Mouse (Mus musculus): Measurements from ENCODE around the gene Prkcz. TPM values are rescaled to one million over a fixed set of nuclear protein-coding genes. Genes with fewer than 3 reads are reported as not detected.
"Not testable (repeated sequence)": the region's sequence is repeated elsewhere in the genome, so short reads cannot be mapped to it uniquely, and the experiment has no call there.

Prkcz gene
- total RNA-seq, 2 experiments from 2014 or later, result 204 to 214 TPM

DNA sequence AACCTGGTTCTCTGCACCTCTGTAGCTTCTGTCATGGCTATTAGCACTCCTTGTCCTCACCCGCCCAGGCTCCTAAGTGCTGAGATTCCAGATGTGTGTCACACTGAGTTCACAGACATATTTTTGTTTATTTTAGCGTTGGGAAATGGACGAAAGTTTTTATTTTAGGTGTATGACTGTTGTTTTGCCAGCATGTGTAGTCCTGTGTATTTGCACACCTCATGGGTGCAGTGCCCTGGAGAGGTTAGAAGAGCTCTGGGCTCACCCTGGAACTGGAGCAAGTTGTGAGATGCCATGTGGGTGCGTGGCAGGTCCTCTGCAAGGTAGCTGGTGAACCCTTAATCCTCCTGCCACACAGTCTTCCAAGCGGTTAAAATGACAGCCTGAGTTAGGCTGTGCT, 1.3 kb upstream of the Prkcz start:
- intact Hi-C loops (cut with DNase I), result no loop called here
- no peak for DNase-seq (ENCODE audit: low spot score in 2 of 2)

DNA sequence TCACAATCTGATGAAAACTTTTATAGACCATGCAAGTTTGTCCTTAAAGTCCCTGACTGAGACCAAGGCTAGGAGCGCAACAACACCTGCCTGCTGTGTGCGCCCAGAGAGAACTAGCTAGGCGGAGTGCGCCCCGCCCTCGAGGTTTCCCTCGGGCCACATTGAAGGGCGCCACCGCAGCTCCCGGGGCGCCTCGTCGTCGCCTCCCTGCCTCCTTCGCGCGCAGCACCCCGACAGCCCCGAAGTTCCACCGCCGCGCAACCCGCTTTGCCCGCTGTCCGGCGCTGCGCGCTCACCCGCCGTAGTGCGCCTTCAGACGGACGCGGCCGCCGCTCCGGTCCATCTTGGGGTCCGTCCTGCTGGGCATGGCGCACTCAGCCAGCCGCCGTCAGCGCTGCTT, 305 bp downstream of the Prkcz start:
- DNase-seq (ENCODE audit: low spot score in 2 of 2), result no peak
- intact Hi-C loops (cut with DNase I), result no loop called here

- intact Hi-C loops (cut with DNase I), result no loop called here
- no peak for DNase-seq (ENCODE audit: low spot score in 2 of 2)
These were observed 1.3 kb downstream of the Prkcz start for GRCm38 (mm10) chr4:155359560-155360464.

- DNase-seq (ENCODE audit: low spot score in 2 of 2), result no peak
- intact Hi-C loops (cut with DNase I), result no loop called here
These were observed 3.6 kb downstream of the Prkcz start for GRCm38 (mm10) chr4:155357601-155358000.

DNA sequence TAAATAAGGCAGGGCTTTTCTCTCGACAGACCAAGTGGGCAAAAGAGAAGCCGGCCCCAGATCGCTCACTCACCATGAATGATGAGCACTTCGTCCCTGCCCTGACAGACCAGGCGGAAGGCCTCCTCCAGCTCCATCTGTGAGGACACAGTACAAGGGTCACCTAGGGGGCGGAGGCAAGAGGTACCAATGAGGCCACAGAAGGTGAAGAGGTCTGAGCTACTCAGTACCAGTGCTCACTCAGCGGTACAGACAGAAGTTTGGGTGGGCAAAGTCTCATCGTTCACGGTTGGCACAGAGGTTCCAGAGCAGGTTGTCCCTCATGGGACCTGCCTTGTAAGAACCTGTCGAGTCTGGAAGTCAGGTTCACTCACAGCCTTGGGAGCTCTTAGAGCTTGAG, 4.8 kb downstream of the Prkcz start:
- intact Hi-C loops (cut with DNase I), result no loop called here
- DNase-seq (ENCODE audit: low spot score in 2 of 2), result no peak

- no peak for DNase-seq (ENCODE audit: low spot score in 2 of 2)
- intact Hi-C loops (cut with DNase I), result no loop called here
These were observed 6.6 kb downstream of the Prkcz start for GRCm38 (mm10) chr4:155354546-155354945.

GRCm38 (mm10) chr4:155354035-155354434, 7.1 kb downstream of the Prkcz start:
- intact Hi-C loops (cut with DNase I), result no loop called here
- no peak for DNase-seq (ENCODE audit: low spot score in 2 of 2)

- intact Hi-C loops (cut with DNase I), result no loop called here
- no peak for DNase-seq (ENCODE audit: low spot score in 2 of 2)
These were observed 8.6 kb downstream of the Prkcz start for GRCm38 (mm10) chr4:155352581-155352980.

- no peak for DNase-seq (ENCODE audit: low spot score in 2 of 2)
- intact Hi-C loops (cut with DNase I), result no loop called here
These were observed 14.8 kb downstream of the Prkcz start for GRCm38 (mm10) chr4:155346350-155346749.

- peak; percentile 87 to 88 for DNase-seq (ENCODE audit: low spot score in 2 of 2)
- intact Hi-C loops (cut with DNase I), result no loop called here
These were observed 15.6 kb downstream of the Prkcz start for GRCm38 (mm10) chr4:155345608-155345953.

DNA sequence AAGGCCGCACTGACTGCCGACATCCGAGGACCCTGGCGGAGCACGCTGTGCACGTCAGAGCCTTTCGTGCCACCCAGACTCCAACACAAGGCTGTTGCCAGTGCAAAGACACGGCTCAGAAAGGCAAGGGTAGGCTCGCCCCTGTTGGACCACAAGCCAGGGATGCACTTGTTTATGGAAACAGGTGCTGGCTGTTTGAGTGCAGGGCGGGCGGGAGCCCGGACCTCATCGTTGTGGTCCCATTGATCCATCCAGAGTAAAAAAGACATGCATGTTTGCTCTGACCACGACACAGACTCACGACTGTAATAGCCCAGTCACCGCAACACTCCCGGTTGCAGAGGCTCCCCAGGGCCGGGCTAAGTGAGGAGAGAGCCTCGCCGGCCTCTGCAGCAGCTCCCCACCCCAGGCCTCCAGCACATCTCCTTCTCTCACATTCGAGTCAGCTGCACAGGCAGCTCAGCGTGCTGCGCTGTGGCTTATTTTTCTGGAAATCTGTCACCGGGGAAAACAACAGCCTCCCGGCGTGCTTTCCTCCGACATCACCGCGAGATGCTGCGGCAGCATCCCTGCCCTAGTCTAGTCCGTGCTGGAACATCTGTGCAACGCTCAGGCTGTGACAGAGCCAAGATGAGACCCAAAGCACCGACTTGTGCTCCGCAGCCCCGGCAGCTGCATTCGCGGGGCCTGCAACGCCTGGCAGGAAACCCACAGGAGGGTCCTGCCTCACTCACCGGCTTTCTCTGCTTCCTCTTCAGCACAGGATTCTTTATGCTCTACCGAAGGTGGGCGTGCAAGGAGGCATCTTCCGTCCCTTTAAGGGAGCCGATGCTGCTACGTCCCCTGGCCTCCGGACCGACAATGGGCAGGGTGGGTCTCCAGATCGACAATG, 16.2 kb downstream of the Prkcz start:
- intact Hi-C loops (cut with DNase I), result no loop called here

GRCm38 (mm10) chr4:155344299-155344600, 16.9 kb downstream of the Prkcz start:
- no peak for DNase-seq (ENCODE audit: low spot score in 2 of 2)
- intact Hi-C loops (cut with DNase I), result no loop called here

More for the DNA sequence above, 16.2 kb downstream of the Prkcz start:
- peak; percentile 47 to 76 for DNase-seq (ENCODE audit: low spot score in 2 of 2)

DNA sequence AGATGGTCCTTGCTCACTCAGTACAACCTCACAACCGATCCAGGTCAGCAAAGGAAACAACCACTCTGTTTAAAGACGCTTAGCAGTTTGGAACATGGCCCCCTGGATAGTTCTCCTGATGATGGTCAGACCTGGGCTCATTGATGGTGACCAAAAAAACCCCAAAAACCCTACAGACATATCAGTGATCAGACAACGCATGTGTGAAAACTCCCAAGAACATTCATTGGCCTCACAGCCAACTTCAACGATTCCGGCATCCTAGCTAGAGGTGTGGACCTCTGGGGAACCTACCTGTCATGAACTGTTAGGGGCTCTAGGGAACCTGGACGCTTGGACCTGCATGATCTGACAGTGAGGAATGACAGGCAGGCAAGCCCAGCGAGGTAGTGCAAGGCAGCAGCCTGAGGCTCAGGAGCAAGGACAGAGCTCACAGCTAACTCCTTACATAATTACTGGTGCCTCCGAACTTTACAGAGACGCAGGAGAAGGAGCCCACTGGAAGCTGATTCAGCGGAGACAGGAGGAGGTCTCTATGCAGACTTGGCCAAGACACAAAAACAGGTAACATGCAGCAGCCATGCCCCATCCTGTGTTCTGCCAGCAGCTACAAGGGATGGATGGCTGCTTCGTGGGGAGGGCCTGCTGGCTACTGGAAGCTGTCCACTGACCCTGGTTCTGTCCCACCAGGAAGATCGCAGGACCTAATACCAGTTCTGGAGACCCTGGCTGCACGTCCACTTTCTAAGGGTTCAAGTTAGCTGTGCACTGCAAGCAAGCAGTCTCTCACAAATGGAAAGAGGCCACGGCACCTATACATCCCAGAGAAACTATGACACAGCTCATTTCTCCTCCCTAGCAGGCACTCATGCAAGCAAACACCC, 17.5 kb downstream of the Prkcz start:
- peak in 1 of 2 experiments; percentile 53 for DNase-seq (ENCODE audit: low spot score in 2 of 2)
- intact Hi-C loops (cut with DNase I), result no loop called here

- intact Hi-C loops (cut with DNase I), result no loop called here
- no peak for DNase-seq (ENCODE audit: low spot score in 2 of 2)
These were observed 24.7 kb downstream of the Prkcz start for GRCm38 (mm10) chr4:155336284-155337050.

DNA sequence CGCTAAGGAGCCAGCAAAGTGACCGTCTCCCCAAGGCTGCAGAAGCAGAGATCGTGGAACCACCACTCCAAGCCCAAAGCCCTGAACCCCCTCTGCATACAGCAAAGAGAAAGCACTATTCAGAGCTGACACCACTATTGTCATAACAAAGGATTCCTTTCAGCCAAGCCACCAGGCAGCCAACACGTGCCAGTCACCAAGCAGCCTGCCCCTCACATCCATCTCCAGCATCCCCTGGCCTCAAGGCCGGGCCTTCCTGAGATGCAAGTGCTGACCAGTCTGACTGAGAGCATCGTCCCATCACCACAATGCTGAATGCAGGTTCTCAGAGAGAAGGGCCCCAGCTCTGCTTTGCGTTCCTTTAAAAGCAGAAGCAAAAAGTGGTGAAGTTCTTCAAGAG, 28.9 kb downstream of the Prkcz start:
- DNase-seq (ENCODE audit: low spot score in 2 of 2), result no peak

DNA sequence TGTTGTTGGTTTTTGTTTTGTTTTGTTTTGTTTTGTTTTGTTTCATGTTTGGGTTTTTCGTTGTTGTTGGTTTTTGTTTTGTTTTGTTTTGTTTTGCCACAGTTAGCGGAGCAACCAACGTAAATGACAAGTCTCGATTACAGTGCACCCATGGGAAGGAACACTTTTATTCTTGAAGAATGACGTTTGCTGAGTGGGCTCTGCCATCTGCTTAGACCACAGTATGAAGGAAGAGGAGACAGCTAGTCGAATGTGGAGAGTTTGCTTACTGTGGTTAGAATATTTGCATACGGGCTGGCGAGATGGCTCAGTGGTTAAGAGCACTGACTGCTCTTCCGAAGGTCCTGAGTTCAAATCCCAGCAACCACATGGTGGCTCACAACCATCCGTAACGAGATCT, 32.8 kb downstream of the Prkcz start:
- intact Hi-C loops (cut with DNase I); DNase-seq (ENCODE audit: low spot score in 2 of 2): not testable (repeated sequence)

More for the DNA sequence above, 28.9 kb downstream of the Prkcz start:
- intact Hi-C loops (cut with DNase I), result no loop called here

GRCm38 (mm10) chr4:155325773-155326172, 35.4 kb downstream of the Prkcz start:
- intact Hi-C loops (cut with DNase I), result no loop called here
- DNase-seq (ENCODE audit: low spot score in 2 of 2), result no peak

DNA sequence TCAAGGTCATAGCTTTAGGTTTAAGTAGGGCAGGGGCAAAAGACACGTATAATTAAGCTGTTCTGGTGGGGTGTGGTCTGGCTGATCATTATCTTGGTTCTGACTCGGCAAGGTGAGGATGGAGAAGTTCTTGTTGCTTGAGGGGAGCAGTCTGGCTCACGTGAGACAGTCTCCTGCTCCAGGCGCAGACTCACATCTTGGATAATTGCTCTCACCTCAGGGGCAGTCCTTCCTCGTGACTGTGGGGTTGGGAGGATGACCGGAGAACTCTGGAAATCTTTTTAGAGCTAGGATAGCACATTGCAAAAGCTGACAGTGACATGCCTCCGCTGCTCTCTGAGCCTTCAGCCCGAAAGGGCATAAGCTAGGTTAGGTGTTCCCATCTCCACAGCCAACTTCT, 36.6 kb downstream of the Prkcz start:
- intact Hi-C loops (cut with DNase I), result no loop called here
- no peak for DNase-seq (ENCODE audit: low spot score in 2 of 2)
